Mouse (Mus musculus) natural killer cell, adult 2 months (primary cell): ENCODE data around the gene Bod1l.

ENCODE experiments used
- DNase-seq, 2 experiments: peaks; one replicate each; pipeline ENCODE4 v3.0.0; 2022; ENCODE audit warnings: low spot score in 2 of 2

The Bod1l gene

GRCm38 (mm10) chr5:41844147-41844529 lies at the start of gene Bod1l:
Gene Bod1l (minus strand): TSS chr5:41844315.
- DNase-seq: peak; percentile 77 to 88

GRCm38 (mm10) chr5:41893351-41893750 lies 49.2 kb upstream of the Bod1l start:
- no peak for DNase-seq

GRCm38 (mm10) chr5:41890871-41891270 lies 46.8 kb upstream of the Bod1l start:
- no peak for DNase-seq

GRCm38 (mm10) chr5:41889245-41889849 lies 45.2 kb upstream of the Bod1l start:
- DNase-seq: no peak

GRCm38 (mm10) chr5:41888834-41889233 lies 44.7 kb upstream of the Bod1l start:
- no peak for DNase-seq

- peak; percentile 10 to 41 for DNase-seq
Observed at GRCm38 (mm10) chr5:41887738-41888137, 43.6 kb upstream of the Bod1l start.

- peak in 1 of 2 experiments; percentile 11 for DNase-seq
Observed at GRCm38 (mm10) chr5:41884563-41884962, 40.4 kb upstream of the Bod1l start.

- no peak for DNase-seq
Observed at GRCm38 (mm10) chr5:41871164-41871563, 27.0 kb upstream of the Bod1l start.

GRCm38 (mm10) chr5:41855781-41856180 lies 11.7 kb upstream of the Bod1l start:
- DNase-seq: no peak

- no peak for DNase-seq
Observed at GRCm38 (mm10) chr5:41845558-41845937, 1.4 kb upstream of the Bod1l start.

GRCm38 (mm10) chr5:41844820-41845557 lies 874 bp upstream of the Bod1l start:
- DNase-seq: peak; percentile 17 to 26

GRCm38 (mm10) chr5:41843419-41844146 lies 532 bp downstream of the Bod1l start:
- no peak for DNase-seq

GRCm38 (mm10) chr5:41842681-41843080 lies 1.4 kb downstream of the Bod1l start:
- peak in 1 of 2 experiments; percentile 12 for DNase-seq

- DNase-seq: no peak
Observed at GRCm38 (mm10) chr5:41841735-41842134, 2.4 kb downstream of the Bod1l start.

- no peak for DNase-seq
Observed at GRCm38 (mm10) chr5:41830100-41830499, 14.0 kb downstream of the Bod1l start.

- no peak for DNase-seq
Observed at GRCm38 (mm10) chr5:41821158-41821557, 23.0 kb downstream of the Bod1l start.

GRCm38 (mm10) chr5:41820530-41820929 lies 23.6 kb downstream of the Bod1l start:
- DNase-seq: no peak

GRCm38 (mm10) chr5:41812516-41812915 lies 31.6 kb downstream of the Bod1l start:
- DNase-seq: no peak

- DNase-seq: no peak
Observed at GRCm38 (mm10) chr5:41811279-41811678, 32.8 kb downstream of the Bod1l start.

GRCm38 (mm10) chr5:41807383-41807782 lies 36.7 kb downstream of the Bod1l start:
- no peak for DNase-seq

- no peak for DNase-seq
Observed at GRCm38 (mm10) chr5:41806176-41806575, 37.9 kb downstream of the Bod1l start.

GRCm38 (mm10) chr5:41805085-41805484 lies 39.0 kb downstream of the Bod1l start:
- no peak for DNase-seq

GRCm38 (mm10) chr5:41804643-41805042 lies 39.5 kb downstream of the Bod1l start:
- DNase-seq: no peak
